Mouse (Mus musculus): ENCODE measurements at regions not wholly inside any gene's neighbourhood (a gene's known extent, or its start where the extent isn't known, plus 50 kb on each side); places are given as distances from the start of the nearest gene placed in this dataset.
"Not testable (repeated sequence)": the region's sequence is repeated elsewhere in the genome, so short reads cannot be mapped to it uniquely, and the experiment has no call there.

- DNase-seq (ENCODE audit: low read depth, low spot score): peak; percentile 74
- not testable (repeated sequence) for H3K79me2 ChIP-seq (ENCODE audit: control insufficient read depth, insufficient read depth, low read length, poor library complexity); H3K9me3 ChIP-seq (replicated peaks; ENCODE audit: insufficient read depth, low read length); H3K27me3 ChIP-seq (ENCODE audit: control insufficient read depth in 1 of 2, insufficient read depth in 2 of 2, low read length in 2 of 2)
- Histone ChIP-seq H3K4me3 (ENCODE audit: control insufficient read depth in 1 of 2, insufficient read depth in 1 of 2, low read depth in 2 of 2, low read length in 2 of 2) (peak overlapping the region; percentile 46 to 72), H3K36me3 (ENCODE audit: control insufficient read depth in 1 of 2, insufficient read depth in 2 of 2, low read length in 2 of 2) (peaks cover 0 to 41% of the 10 kb centered on the region in 2 experiments; a peak in 2 of 4 replicates), H3K27ac (ENCODE audit: control insufficient read depth, low read depth, low read length) (peak overlapping the region; percentile 98), H3K4me1 (ENCODE audit: control insufficient read depth in 1 of 2, insufficient read depth in 2 of 2, low read length in 2 of 2) (peaks cover 12% of the 10 kb centered on the region in 2 experiments), H3K9ac (ENCODE audit: control insufficient read depth, low read depth, low read length, poor library complexity, severe bottlenecking) (peak overlapping the region; percentile 86)
- TF ChIP-seq ETS1 (IDR thresholded peaks at IDR 0.05; ENCODE audit: low read depth, low read length) (peak; percentile 61; the same call in 1 of the 2 replicates), POLR2A (IDR thresholded peaks at IDR 0.05; ENCODE audit: control insufficient read depth in 1 of 2, insufficient read depth in 1 of 2, low read depth in 1 of 2, low read length in 2 of 2, poor library complexity in 1 of 2) (peak in 1 of 2 experiments; percentile 58; a peak in 1 of 4 replicates), TCF12 (IDR thresholded peaks at IDR 0.05; ENCODE audit: low read depth, low read length) (peak; percentile 60; the same call in 1 of the 2 replicates), EP300 (IDR thresholded peaks at IDR 0.05; ENCODE audit: low read depth in 1 of 2, low read length in 2 of 2) (peak; percentile 69 to 77), GATA1 (IDR thresholded peaks at IDR 0.05; ENCODE audit: low read depth, low read length) (peak; percentile 74; the same call in 1 of the 2 replicates)
Observed at GRCm38 (mm10) chr17:91389937-91390623, 297.2 kb upstream of the Nrxn1 start.

GRCm38 (mm10) chr17:91388521-91388920, 295.6 kb upstream of the Nrxn1 start:
- TF ChIP-seq TCF12 (IDR thresholded peaks at IDR 0.05; ENCODE audit: low read depth, low read length) (peak; percentile 51; the same call in 1 of the 2 replicates), EP300 (IDR thresholded peaks at IDR 0.05; ENCODE audit: low read depth in 1 of 2, low read length in 2 of 2) (peak; percentile 63 to 74; a peak in 3 of 4 replicates), SIN3A (IDR thresholded peaks at IDR 0.05; ENCODE audit: low read length) (peak; percentile 6; the same call in 1 of the 2 replicates), NELFE (IDR thresholded peaks at IDR 0.05; ENCODE audit: low read depth, low read length) (no peak), ETS1 (IDR thresholded peaks at IDR 0.05; ENCODE audit: low read depth, low read length) (peak; percentile 26; the same call in 1 of the 2 replicates), MAZ (IDR thresholded peaks at IDR 0.05; ENCODE audit: low read depth, low read length) (no peak), CHD1 (IDR thresholded peaks at IDR 0.05; ENCODE audit: low read depth, low read length) (no peak), TAL1 (IDR thresholded peaks at IDR 0.05; ENCODE audit: low read length) (no peak), CHD2 (IDR thresholded peaks at IDR 0.05; ENCODE audit: low read length) (no peak), ZMIZ1 (IDR thresholded peaks at IDR 0.05; ENCODE audit: low read depth, low read length) (no peak), ZNF384 (IDR thresholded peaks at IDR 0.05; ENCODE audit: low read depth, low read length) (no peak), GATA1 (IDR thresholded peaks at IDR 0.05; ENCODE audit: low read depth, low read length) (peak; percentile 83)
- no peak overlapping the region for H3K4me3 ChIP-seq (ENCODE audit: control insufficient read depth in 1 of 2, insufficient read depth in 1 of 2, low read depth in 2 of 2, low read length in 2 of 2)
- peak; percentile 62 for DNase-seq (ENCODE audit: low read depth, low spot score)

More at GRCm38 (mm10) chr17:91388521-91388920, 295.6 kb upstream of the Nrxn1 start:
- peaks cover 7% of the 10 kb centered on the region for H3K79me2 ChIP-seq (ENCODE audit: control insufficient read depth, insufficient read depth, low read length, poor library complexity)
- peak overlapping the region; percentile 93 for H3K27ac ChIP-seq (ENCODE audit: control insufficient read depth, low read depth, low read length)
- no peaks in the 10 kb centered on the region for H3K27me3 ChIP-seq (ENCODE audit: control insufficient read depth in 1 of 2, insufficient read depth in 2 of 2, low read length in 2 of 2)
- H3K9ac ChIP-seq (ENCODE audit: control insufficient read depth, low read depth, low read length, poor library complexity, severe bottlenecking): peak overlapping the region; percentile 41; the same call in 1 of the 2 replicates
- H3K9me3 ChIP-seq (replicated peaks; ENCODE audit: insufficient read depth, low read length): no peaks in the 10 kb centered on the region
- H3K4me1 ChIP-seq (ENCODE audit: control insufficient read depth in 1 of 2, insufficient read depth in 2 of 2, low read length in 2 of 2): peaks cover 10 to 12% of the 10 kb centered on the region in 2 experiments
- H3K36me3 ChIP-seq (ENCODE audit: control insufficient read depth in 1 of 2, insufficient read depth in 2 of 2, low read length in 2 of 2): peaks cover 0 to 29% of the 10 kb centered on the region in 2 experiments; a peak in 2 of 4 replicates
